Mouse (Mus musculus): Measurements from ENCODE around the gene Greb1.

Greb1 gene

GRCm38 (mm10) chr12:16800259-16800958, at the start of gene Greb1:
Greb1 (minus strand) TSS chr12:16800886.
- no peak for DNase-seq (ENCODE audit: low read depth, low spot score)

DNA sequence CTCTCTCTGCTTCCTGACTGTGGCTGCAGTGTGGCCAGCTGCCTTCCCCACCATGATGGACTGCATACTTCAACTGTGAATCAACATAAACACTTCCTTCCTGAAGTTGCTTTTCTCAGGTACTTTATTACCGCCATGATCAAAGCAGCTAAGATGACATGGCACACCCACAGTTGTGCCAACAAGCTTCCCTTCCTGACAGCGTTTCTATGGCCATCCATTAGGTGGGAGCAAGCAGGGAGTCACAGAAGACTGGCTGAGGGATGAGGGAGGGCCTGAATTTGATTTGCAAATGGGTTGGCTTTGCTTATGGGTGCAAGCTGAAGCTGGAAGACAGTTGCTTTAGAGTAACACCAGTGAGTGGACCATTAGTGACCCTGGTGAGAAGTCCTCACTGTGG, 49.1 kb upstream of the Greb1 start:
- no peak for DNase-seq (ENCODE audit: low read depth, low spot score)

GRCm38 (mm10) chr12:16848501-16848900, 47.8 kb upstream of the Greb1 start:
- no peak for DNase-seq (ENCODE audit: low read depth, low spot score)

- no peak for DNase-seq (ENCODE audit: low read depth, low spot score)
These were observed 46.6 kb upstream of the Greb1 start for GRCm38 (mm10) chr12:16847204-16847792.

- no peak for DNase-seq (ENCODE audit: low read depth, low spot score)
These were observed 44.2 kb upstream of the Greb1 start for GRCm38 (mm10) chr12:16844623-16845592.

DNA sequence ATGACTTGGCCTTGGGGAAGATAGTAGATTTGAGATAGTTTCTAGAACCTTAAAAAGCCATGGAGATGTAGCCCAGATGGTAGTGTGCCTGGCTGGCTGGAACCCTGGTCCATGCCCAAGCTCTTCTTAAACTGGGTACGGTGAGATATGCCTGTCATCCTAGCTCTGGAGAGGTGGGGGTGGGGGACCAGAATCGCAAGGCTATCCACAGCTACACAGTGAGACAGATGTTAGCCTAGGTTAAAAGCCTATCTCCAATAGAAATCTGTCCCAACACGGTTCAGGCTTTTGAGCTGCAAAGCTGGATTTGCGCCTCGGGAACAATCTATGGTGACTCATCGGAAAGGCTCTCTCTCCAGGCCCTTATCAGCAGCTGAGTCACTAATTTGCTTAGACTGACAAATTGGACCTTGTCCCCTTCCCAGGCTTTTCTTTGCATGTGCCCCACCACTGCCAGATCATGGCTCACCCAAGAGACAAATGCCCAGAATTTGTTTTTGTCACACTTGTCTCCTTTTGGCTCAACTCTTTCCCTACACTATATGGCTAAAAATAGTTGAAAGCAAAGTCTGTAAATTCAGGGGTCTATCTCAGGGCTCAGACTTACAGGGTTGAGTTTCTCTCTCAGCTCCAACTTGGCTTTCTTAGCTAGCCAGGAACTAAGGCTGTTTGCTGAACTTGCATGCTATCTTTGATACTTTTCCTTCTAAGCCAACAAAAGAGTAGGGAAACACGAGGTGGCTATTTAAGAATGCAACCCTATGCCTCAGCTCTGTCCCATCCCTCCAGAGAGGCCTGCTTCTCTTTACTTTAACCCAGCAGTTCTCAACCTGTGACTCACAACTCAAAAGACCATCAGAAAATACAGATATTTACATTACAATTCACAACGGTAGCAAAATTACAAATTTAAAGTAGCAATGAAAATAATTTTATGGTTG, 40.4 kb upstream of the Greb1 start:
- DNase-seq (ENCODE audit: low read depth, low spot score): no peak

DNA sequence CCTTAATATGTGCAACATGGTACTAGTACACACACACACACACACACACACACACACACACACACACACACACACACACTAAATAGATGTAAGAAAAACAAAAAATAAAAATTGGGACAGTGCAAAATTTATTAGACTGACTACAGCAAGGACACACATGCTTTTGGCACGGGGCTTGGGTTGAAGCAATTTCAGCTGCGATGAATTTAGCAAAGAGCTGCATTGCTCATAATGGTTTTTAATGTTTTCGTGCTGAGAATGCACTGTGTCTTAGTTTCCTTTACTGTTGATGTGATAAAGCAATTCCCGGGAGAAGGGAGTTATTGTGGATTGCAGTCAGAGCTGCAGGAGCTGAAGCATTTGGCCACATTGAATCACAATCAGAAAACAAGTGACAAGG, 37.1 kb upstream of the Greb1 start:
- no peak for DNase-seq (ENCODE audit: low read depth, low spot score)

DNA sequence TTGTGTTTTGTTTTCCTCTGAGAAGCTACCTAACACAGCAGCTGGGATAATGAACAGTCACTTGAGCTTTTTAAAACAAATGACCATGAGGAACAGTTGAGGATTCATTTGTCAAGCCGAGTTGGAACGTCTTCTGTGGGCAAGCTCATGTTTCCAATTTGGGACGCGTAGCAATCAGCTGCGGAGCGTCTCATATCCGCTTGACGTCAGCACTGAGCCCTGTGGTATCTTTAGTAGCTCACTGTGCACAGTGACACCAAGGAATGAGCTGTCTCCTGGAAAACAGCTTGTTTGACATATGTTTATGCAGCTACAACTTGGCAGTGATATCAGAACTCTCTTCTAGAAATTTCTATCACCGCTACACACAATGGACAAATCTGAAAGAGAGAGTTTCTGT, 35.5 kb upstream of the Greb1 start:
- no peak for DNase-seq (ENCODE audit: low read depth, low spot score)

DNA sequence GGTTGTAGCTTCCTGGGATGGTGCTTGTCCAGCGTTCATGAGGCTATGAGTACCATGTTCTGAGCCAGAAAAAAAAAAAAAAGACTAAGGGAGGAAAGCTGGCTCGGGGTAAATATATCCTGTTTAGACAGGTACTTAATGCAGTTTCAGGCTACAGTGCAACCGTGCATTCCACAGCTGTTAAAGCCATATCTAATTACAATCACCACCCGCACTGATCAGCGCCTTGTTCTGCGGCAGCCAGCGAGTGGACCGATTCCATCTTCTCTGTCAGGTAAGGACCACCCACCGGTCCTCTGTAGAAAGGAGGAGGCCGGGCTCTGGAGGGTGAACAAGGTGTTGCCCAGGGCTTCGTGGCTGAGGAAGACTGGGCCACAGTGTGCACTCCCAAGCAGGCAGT, 34.0 kb upstream of the Greb1 start:
- no peak for DNase-seq (ENCODE audit: low read depth, low spot score)

DNA sequence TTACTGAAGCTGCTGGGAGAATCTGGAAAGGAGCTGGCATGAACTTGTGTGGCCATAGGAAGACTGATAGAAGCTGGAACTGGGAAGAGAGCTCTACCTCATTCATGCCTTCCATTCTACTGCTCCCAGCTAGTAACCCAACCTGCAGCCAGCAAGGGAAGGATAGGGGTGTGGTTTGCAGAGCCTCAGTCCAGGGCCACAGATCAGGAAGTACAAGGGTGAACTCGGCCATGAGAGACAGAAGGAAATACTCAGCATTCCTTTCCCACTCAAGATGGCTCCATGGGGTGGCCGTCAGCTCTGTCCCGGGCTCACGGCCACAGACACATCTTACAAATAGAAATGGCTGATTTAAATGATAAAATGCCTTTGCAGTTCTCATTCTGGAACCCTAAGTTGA, 30.4 kb upstream of the Greb1 start:
- DNase-seq (ENCODE audit: low read depth, low spot score): no peak

- DNase-seq (ENCODE audit: low read depth, low spot score): no peak
These were observed 29.1 kb upstream of the Greb1 start for GRCm38 (mm10) chr12:16829785-16830184.

DNA sequence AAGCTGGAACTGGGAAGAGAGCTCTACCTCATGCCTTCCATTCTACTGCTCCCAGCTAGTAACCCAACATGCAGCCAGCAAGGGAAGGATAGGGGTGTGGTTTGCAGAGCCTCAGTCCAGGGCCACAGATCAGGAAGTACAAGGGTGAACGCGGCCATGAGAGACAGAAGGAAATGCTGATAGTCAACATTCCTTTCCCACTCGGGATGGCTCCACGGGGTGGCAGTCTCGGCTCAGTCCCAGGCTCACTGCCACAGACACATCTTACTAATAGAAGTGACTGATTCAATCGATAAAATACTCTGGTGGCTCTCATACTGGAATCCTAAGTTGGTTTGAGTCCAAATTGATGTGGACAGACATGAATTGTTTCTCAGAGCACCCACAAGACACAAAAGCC, 27.8 kb upstream of the Greb1 start:
- no peak for DNase-seq (ENCODE audit: low read depth, low spot score)

GRCm38 (mm10) chr12:16823701-16824100, 23.0 kb upstream of the Greb1 start:
- no peak for DNase-seq (ENCODE audit: low read depth, low spot score)

DNA sequence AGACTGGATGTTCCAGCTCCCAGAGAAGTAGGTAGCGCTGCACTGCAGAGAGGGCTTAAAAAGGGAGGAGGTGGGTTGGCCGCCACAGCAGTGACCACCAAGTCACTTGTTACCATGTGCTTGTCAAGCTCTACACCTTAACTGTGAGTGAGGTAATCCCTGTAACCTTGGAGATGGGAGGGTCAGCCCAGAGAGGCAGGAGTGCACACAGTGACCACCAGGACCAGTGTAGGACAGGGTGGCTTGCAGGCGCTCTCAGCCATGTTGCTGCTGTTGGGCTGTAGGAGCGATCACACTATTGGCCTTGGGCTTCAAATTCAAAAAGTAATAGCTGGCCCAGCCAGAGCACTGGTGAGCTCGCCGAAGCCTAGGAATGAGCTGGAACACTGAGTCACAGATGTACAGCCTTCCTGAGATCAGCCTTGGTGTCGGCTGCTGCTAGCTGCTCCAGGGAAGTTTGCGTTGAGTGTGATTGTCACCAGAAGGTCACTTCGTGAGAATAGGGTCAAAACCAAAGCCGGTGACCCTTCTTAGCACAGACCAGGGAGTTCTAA, 21.6 kb upstream of the Greb1 start:
- DNase-seq (ENCODE audit: low read depth, low spot score): no peak

- DNase-seq (ENCODE audit: low read depth, low spot score): no peak
These were observed 20.1 kb upstream of the Greb1 start for GRCm38 (mm10) chr12:16820761-16821160.

GRCm38 (mm10) chr12:16818513-16818912, 17.8 kb upstream of the Greb1 start:
- DNase-seq (ENCODE audit: low read depth, low spot score): no peak

DNA sequence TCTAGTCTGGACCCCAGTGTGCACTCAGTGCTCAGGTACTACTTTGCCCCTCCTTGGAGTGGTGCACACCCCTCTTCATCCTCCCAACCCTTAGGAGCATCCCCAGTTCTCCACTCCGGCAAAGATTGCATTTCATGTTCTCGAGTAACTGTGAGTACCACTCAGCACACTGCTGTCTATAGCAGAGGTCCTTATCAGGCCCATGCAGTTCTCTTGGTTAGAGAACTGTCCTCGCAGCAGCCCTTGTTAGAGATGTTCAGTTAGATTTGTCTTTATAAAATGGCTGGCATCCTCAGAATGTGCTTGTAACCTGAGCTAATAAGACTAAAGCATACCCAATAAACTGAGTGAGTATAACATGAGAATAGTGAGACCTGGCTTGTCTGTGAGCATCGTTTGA, 16.5 kb upstream of the Greb1 start:
- DNase-seq (ENCODE audit: low read depth, low spot score): no peak

DNA sequence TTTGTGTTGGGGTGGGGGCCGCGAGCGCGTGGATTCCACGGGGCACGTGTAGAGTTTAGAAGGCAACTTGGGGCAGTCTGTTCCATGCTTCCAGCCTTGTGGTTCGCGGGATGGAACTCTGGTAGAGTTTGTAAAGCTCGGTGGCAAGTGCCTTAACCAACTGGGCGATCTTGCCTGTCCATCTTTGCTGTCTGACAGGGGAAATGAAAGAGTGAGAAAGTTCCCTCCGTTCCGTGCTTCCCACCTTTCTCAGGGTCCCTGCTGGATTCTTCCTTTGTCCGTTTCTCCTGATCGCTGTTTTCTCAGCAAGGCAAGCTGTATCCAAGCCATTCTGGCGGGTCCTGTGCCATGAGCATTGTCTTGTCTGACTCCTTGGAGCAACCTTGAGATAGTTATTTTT, 10.8 kb upstream of the Greb1 start:
- DNase-seq (ENCODE audit: low read depth, low spot score): no peak

DNA sequence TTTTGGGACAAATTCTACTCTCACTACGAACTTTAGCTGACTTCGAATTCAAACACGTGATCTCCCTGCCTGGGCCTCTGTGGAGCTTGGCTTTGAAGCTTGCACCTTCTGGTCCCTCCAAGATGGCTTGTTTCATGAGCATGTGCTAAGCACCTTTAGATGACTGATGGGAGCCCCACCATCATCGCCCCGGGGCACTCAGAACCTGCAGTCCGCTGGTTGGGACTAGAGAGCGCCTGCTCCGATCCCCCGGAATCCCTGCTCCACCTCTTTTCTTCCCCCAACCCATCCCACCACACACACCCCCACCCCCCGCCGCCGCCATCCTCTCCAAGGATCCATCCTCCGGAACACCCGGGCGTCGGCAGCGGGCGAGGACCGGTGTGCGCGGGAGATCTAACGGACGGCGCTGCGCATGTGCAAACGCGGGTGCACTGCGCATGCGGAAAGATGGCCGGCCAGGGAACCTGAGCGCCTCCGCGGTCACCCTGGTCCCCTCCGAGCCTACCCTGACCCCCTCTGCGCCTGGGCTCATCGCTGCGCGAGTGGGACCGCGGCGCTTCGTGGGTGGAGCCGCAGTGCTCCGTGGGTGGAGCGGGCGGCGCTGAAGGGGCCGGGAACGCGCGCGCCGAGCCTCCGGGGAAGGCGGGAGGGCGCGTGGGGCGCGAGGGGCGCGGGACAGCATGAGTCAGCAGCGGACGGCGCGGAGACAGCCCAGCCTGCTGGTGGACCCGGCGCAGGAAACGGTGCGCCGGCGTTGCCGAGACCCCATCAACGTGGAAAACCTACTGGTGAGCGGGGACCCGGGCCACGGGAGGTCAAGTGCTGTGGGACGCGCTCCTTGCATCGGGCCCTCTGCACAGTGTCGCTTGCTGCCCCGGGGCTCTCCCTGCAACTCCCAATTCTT, 10.1 kb upstream of the Greb1 start, which contains the start of gene E2f6:
TSS of gene E2f6 (plus strand) at position 439 of the 907 bp plus-strand sequence.
- DNase-seq (ENCODE audit: low read depth, low spot score): peak; percentile 75

GRCm38 (mm10) chr12:16808045-16808444, 7.4 kb upstream of the Greb1 start:
- DNase-seq (ENCODE audit: low read depth, low spot score): no peak

Measured in embryo, embryonic 11.5 days (tissue).